Mouse (Mus musculus) stomach, postnatal 0 days (tissue): ENCODE data around the gene Ap5s1.
A peak's percentile ranks its signal among the peaks of the same experiment; 100 is the strongest.

Experiments used
- CTCF ChIP-seq: IDR thresholded peaks from 2 replicates; pipeline ENCODE4 v1.5.1; 2016; ENCODE audit warnings: antibody characterized with exemption, low read depth, mild to moderate bottlenecking, moderate library complexity
- EP300 ChIP-seq: optimal IDR thresholded peaks from 2 replicates; pipeline ENCODE3; 2016; ENCODE audit warnings: antibody characterized with exemption

- no peak for TF ChIP-seq CTCF
- TF ChIP-seq EP300 = peak; percentile 91
Measured at GRCm38 (mm10) chr2:131204410-131204981, 2.4 kb upstream of the Ap5s1 start.
